Mouse (Mus musculus): ENCODE measurements around the gene Fryl. TPM values are rescaled to one million over a fixed set of nuclear protein-coding genes. Genes with fewer than 3 reads are reported as not detected.

Gene Fryl
- total RNA-seq, 1 experiment from 2014 or later: 43.0 TPM

GRCm38 (mm10) chr5:73221826-73222225, 34.6 kb downstream of the Fryl start:
- no peak for DNase-seq

- no peak for DNase-seq
Observed at GRCm38 (mm10) chr5:73219716-73220115, 36.7 kb downstream of the Fryl start.

- no peak for DNase-seq
Observed at GRCm38 (mm10) chr5:73218065-73218464, 38.4 kb downstream of the Fryl start.

GRCm38 (mm10) chr5:73217116-73217515, 39.3 kb downstream of the Fryl start:
- DNase-seq: no peak

- DNase-seq: no peak
Observed at GRCm38 (mm10) chr5:73216014-73216413, 40.4 kb downstream of the Fryl start.

- DNase-seq: no peak
Observed at GRCm38 (mm10) chr5:73212446-73212845, 44.0 kb downstream of the Fryl start.

- no peak for DNase-seq
Observed at GRCm38 (mm10) chr5:73211961-73212360, 44.5 kb downstream of the Fryl start.

GRCm38 (mm10) chr5:73210971-73211315, 45.5 kb downstream of the Fryl start:
- DNase-seq: no peak

GRCm38 (mm10) chr5:73210127-73210970, 46.1 kb downstream of the Fryl start:
- no peak for DNase-seq

- no peak for DNase-seq
Observed at GRCm38 (mm10) chr5:73209201-73210096, 47.0 kb downstream of the Fryl start.

GRCm38 (mm10) chr5:73208645-73209044, 47.8 kb downstream of the Fryl start:
- DNase-seq: no peak

GRCm38 (mm10) chr5:73206722-73207121, 49.7 kb downstream of the Fryl start:
- DNase-seq: no peak

GRCm38 (mm10) chr5:73205996-73206629, 50.3 kb downstream of the Fryl start:
- DNase-seq: no peak

GRCm38 (mm10) chr5:73205050-73205449, 51.4 kb downstream of the Fryl start:
- no peak for DNase-seq

GRCm38 (mm10) chr5:73202498-73202897, 53.9 kb downstream of the Fryl start:
- DNase-seq: no peak

GRCm38 (mm10) chr5:73202077-73202476, 54.3 kb downstream of the Fryl start:
- DNase-seq: no peak

- DNase-seq: no peak
Observed at GRCm38 (mm10) chr5:73200387-73201384, 55.7 kb downstream of the Fryl start.

- no peak for DNase-seq
Observed at GRCm38 (mm10) chr5:73199586-73199985, 56.8 kb downstream of the Fryl start.

GRCm38 (mm10) chr5:73198690-73199089, 57.7 kb downstream of the Fryl start:
- DNase-seq: no peak

GRCm38 (mm10) chr5:73197796-73198195, 58.6 kb downstream of the Fryl start:
- no peak for DNase-seq

GRCm38 (mm10) chr5:73194740-73195139, 61.7 kb downstream of the Fryl start:
- DNase-seq: no peak
